Mouse (Mus musculus) MEL (cell line): ENCODE results near the gene Pxmp2. TPM values are rescaled to one million over a fixed set of nuclear protein-coding genes. Genes with fewer than 3 reads are reported as not detected.

ENCODE experiments used
- DNase-seq: peaks from one replicate; pipeline ENCODE4 v3.0.0; 2011; ENCODE audit warnings: low read depth, low spot score
- H3K27ac ChIP-seq: 2 replicates; pipeline ENCODE4 v1.5.1; 2012; ENCODE audit warnings: low read depth, mild to moderate bottlenecking, control low read depth, low read length, moderate library complexity; ENCODE audit not compliant: control insufficient read depth
- H3K27me3 ChIP-seq, 2 experiments: fragments of 150-350 bp in 1 of 2; sonication (generic) in 1 of 2; 2 replicates each; pipeline ENCODE4 v1.6.1; 2012; ENCODE audit warnings: low read length in 2 of 2, mild to moderate bottlenecking in 2 of 2, improper control_type of control experiment in 1 of 2, moderate library complexity in 1 of 2; ENCODE audit not compliant: insufficient read depth in 2 of 2, control insufficient read depth in 1 of 2
- H3K36me3 ChIP-seq, 2 experiments: 2 replicates each; pipeline ENCODE4 v1.6.1; 2012 to 2014; ENCODE audit warnings: low read length in 2 of 2, improper control_type of control experiment in 1 of 2, inconsistent platforms in 1 of 2, mild to moderate bottlenecking in 1 of 2; ENCODE audit not compliant: insufficient read depth in 2 of 2, control insufficient read depth in 1 of 2
- H3K4me1 ChIP-seq, 2 experiments: fragments of 150-350 bp in 1 of 2; sonication (generic) in 1 of 2; 2 replicates each; pipeline ENCODE4 v1.6.1; 2012; ENCODE audit warnings: low read length in 2 of 2, improper control_type of control experiment in 1 of 2, mild to moderate bottlenecking in 1 of 2; ENCODE audit not compliant: insufficient read depth in 2 of 2, control insufficient read depth in 1 of 2
- H3K4me3 ChIP-seq, 2 experiments: fragments of 150-350 bp in 1 of 2; sonication (generic) in 1 of 2; 2 replicates each; pipeline ENCODE4 v1.5.1; 2012; ENCODE audit warnings: low read depth in 2 of 2, low read length in 2 of 2, mild to moderate bottlenecking in 2 of 2, moderate library complexity in 2 of 2, control low read depth in 1 of 2, improper control_type of control experiment in 1 of 2; ENCODE audit not compliant: control insufficient read depth in 1 of 2, insufficient read depth in 1 of 2
- H3K79me2 ChIP-seq: 2 replicates; pipeline ENCODE4 v1.6.1; 2012; ENCODE audit warnings: mild to moderate bottlenecking, low read length, moderate library complexity; ENCODE audit not compliant: control insufficient read depth, poor library complexity, insufficient read depth
- H3K9ac ChIP-seq: 2 replicates; pipeline ENCODE4 v1.6.1; 2012; ENCODE audit warnings: low read depth, mild to moderate bottlenecking, control low read depth, low read length, moderate library complexity; ENCODE audit not compliant: control insufficient read depth, poor library complexity, severe bottlenecking
- H3K9me3 ChIP-seq: fragments of 150-350 bp; sonication (generic); replicated peaks from 2 replicates; pipeline ENCODE4 v1.6.1; 2012; ENCODE audit warnings: mild to moderate bottlenecking, low read length, improper control_type of control experiment, moderate library complexity; ENCODE audit not compliant: insufficient read depth
- CHD2 ChIP-seq: IDR thresholded peaks from 2 replicates; pipeline ENCODE4 v1.6.1; 2011; ENCODE audit warnings: low read length, improper control_type of control experiment
- E2F4 ChIP-seq: IDR thresholded peaks from 2 replicates; pipeline ENCODE4 v1.6.1; 2011; ENCODE audit warnings: low read depth, low read length, improper control_type of control experiment, borderline replicate concordance
- ELF1 ChIP-seq: IDR thresholded peaks from 2 replicates; pipeline ENCODE4 v1.6.1; 2014; ENCODE audit warnings: low read depth, mild to moderate bottlenecking, inconsistent platforms, low read length, improper control_type of control experiment, moderate library complexity
- EP300 ChIP-seq, 2 experiments: IDR thresholded peaks; 2 replicates each; pipeline ENCODE4 v1.6.1; 2011; ENCODE audit warnings: improper control_type of control experiment in 2 of 2, low read length in 2 of 2, low read depth in 1 of 2, mild to moderate bottlenecking in 1 of 2
- ETS1 ChIP-seq: IDR thresholded peaks from 2 replicates; pipeline ENCODE4 v1.6.1; 2012; ENCODE audit warnings: low read depth, mild to moderate bottlenecking, inconsistent platforms, low read length, improper control_type of control experiment, moderate library complexity
- GATA1 ChIP-seq: IDR thresholded peaks from 2 replicates; pipeline ENCODE4 v1.6.1; 2011; ENCODE audit warnings: low read depth, low read length, improper control_type of control experiment
- HCFC1 ChIP-seq: IDR thresholded peaks from 2 replicates; pipeline ENCODE4 v1.6.1; 2012; ENCODE audit warnings: low read depth, mild to moderate bottlenecking, inconsistent platforms, low read length, improper control_type of control experiment, moderate library complexity
- KAT2A ChIP-seq: conservative IDR thresholded peaks from 2 replicates; pipeline ENCODE4 v1.6.1; 2012; ENCODE audit warnings: low read depth, low read length, improper control_type of control experiment, inconsistent platforms
- MAFK ChIP-seq: IDR thresholded peaks from 2 replicates; pipeline ENCODE4 v1.6.1; 2011; ENCODE audit warnings: low read depth, mild to moderate bottlenecking, low read length, improper control_type of control experiment, borderline replicate concordance
- MAZ ChIP-seq: IDR thresholded peaks from 2 replicates; pipeline ENCODE4 v1.6.1; 2012; ENCODE audit warnings: low read depth, mild to moderate bottlenecking, inconsistent platforms, low read length, improper control_type of control experiment
- MEF2A ChIP-seq: IDR thresholded peaks from 2 replicates; pipeline ENCODE4 v1.6.1; 2014; ENCODE audit warnings: low read depth, mild to moderate bottlenecking, inconsistent platforms, low read length, improper control_type of control experiment; ENCODE audit not compliant: poor library complexity, insufficient replicate concordance, severe bottlenecking; ENCODE audit errors: extremely low read depth
- MYC ChIP-seq: IDR thresholded peaks from 2 replicates; pipeline ENCODE4 v1.6.1; 2011; ENCODE audit warnings: low read depth, mild to moderate bottlenecking, low read length, improper control_type of control experiment, moderate library complexity
- NELFE ChIP-seq: IDR thresholded peaks from 2 replicates; pipeline ENCODE4 v1.6.1; 2011; ENCODE audit warnings: low read depth, low read length, improper control_type of control experiment
- NRF1 ChIP-seq: IDR thresholded peaks from 2 replicates; pipeline ENCODE4 v1.6.1; 2014; ENCODE audit warnings: low read depth, mild to moderate bottlenecking, inconsistent platforms, low read length, improper control_type of control experiment, moderate library complexity; ENCODE audit not compliant: poor library complexity, insufficient read depth, severe bottlenecking
- POLR2A ChIP-seq, 2 experiments: IDR thresholded peaks; 2 replicates each; pipeline ENCODE4 v1.6.1; 2011 to 2012; ENCODE audit warnings: low read length in 2 of 2, mild to moderate bottlenecking in 2 of 2, control low read depth in 1 of 2, improper control_type of control experiment in 1 of 2, low read depth in 1 of 2, moderate library complexity in 1 of 2; ENCODE audit not compliant: control insufficient read depth in 1 of 2, insufficient read depth in 1 of 2, poor library complexity in 1 of 2
- POLR2AphosphoS2 ChIP-seq: IDR thresholded peaks from 2 replicates; pipeline ENCODE4 v1.6.1; 2011; ENCODE audit warnings: low read length, improper control_type of control experiment
- POLR2AphosphoS5 ChIP-seq: IDR thresholded peaks from 2 replicates; pipeline ENCODE4 v1.6.1; 2012; ENCODE audit warnings: low read depth, borderline replicate concordance, mild to moderate bottlenecking, inconsistent platforms, low read length, moderate library complexity, mixed read lengths
- RAD21 ChIP-seq: IDR thresholded peaks from 2 replicates; pipeline ENCODE4 v1.6.1; 2011; ENCODE audit warnings: mild to moderate bottlenecking, low read depth, low read length, improper control_type of control experiment
- TAL1 ChIP-seq: IDR thresholded peaks from 2 replicates; pipeline ENCODE4 v1.6.1; 2012; ENCODE audit warnings: mild to moderate bottlenecking, inconsistent platforms, low read length, moderate library complexity, mixed read lengths
- TBP ChIP-seq: IDR thresholded peaks from 2 replicates; pipeline ENCODE4 v1.8.0; 2011; ENCODE audit warnings: low read depth, low read length, improper control_type of control experiment
- TCF12 ChIP-seq: IDR thresholded peaks from 2 replicates; pipeline ENCODE4 v1.6.1; 2014; ENCODE audit warnings: low read depth, mild to moderate bottlenecking, inconsistent platforms, low read length, improper control_type of control experiment, moderate library complexity
- polyA plus RNA-seq, 2 experiments: library from polyadenylated mRNA; stranded (reverse) in 1 of 2; unstranded in 1 of 2; fragments of >175 nt in 1 of 2; fragments of >200 nt in 1 of 2; gene quantifications; 2 replicates each; pipeline versions ENCODE4 v1.2.1 to v1.2.4; 2012; ENCODE audit warnings: low replicate concordance in 2 of 2, low read depth in 1 of 2; ENCODE audit not compliant: insufficient read length in 2 of 2, insufficient read depth in 1 of 2, missing spikeins in 1 of 2
- total RNA-seq: library from RNA; depleted of rRNA; stranded (reverse); fragments of 300-350 nt; gene quantifications from 2 replicates; pipeline ENCODE4 v1.2.3, GENCODE M21; 2012

Pxmp2 gene
- total and polyA plus RNA-seq, 3 experiments, result 8.4 to 15.2 TPM; not detected in 1

DNA sequence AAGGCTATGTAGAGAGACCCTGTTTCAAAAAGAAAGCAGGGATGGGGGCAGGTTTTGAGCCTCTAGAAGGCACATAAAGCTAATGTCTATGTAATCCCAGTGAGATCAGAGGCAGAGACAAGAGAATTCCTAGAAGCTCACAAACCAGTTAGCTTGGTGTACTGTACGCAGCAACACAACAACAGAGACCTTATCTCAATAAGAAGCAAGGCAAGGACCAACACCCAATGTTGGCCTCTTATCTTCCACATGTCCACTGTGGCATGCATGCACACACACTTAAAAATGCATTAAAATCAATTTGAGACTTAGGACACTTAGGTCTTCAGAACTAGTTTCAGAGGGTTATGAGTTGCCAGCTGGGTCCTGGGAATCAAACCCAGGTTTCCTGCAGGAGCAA is 5.7 kb upstream of the Pxmp2 start:
- Histone ChIP-seq H3K79me2 (peaks cover 8% of the 10 kb centered on the region), H3K27me3 (no peaks in the 10 kb centered on the region), H3K36me3 (peaks cover 5 to 12% of the 10 kb centered on the region in 2 experiments; a peak in 3 of 4 replicates), H3K4me1 (peaks cover 0 to 4% of the 10 kb centered on the region in 2 experiments; a peak in 1 of 4 replicates), H3K9me3 (no peaks in the 10 kb centered on the region), H3K9ac (no peak overlapping the region), H3K27ac (no peak overlapping the region), H3K4me3 (no peak overlapping the region)
- DNase-seq, result no peak
- TF ChIP-seq CHD2, result no peak
- TF ChIP-seq TAL1, result no peak
- TF ChIP-seq MEF2A, result no peak
- no peak for TF ChIP-seq NELFE
- TF ChIP-seq POLR2A (IDR thresholded peaks at IDR 0.05; ENCODE audit: control insufficient read depth in 1 of 2, insufficient read depth in 1 of 2, low read depth in 1 of 2, low read length in 2 of 2, poor library complexity in 1 of 2), result no peak
- no peak for TF ChIP-seq MYC
- TF ChIP-seq KAT2A, result no peak
- TF ChIP-seq POLR2AphosphoS5, result no peak
- TF ChIP-seq TBP, result no peak
- no peak for TF ChIP-seq POLR2AphosphoS2
- no peak for TF ChIP-seq MAZ
- TF ChIP-seq NRF1, result no peak
- TF ChIP-seq EP300 (IDR thresholded peaks at IDR 0.05; ENCODE audit: low read depth in 1 of 2, low read length in 2 of 2), result no peak

DNA sequence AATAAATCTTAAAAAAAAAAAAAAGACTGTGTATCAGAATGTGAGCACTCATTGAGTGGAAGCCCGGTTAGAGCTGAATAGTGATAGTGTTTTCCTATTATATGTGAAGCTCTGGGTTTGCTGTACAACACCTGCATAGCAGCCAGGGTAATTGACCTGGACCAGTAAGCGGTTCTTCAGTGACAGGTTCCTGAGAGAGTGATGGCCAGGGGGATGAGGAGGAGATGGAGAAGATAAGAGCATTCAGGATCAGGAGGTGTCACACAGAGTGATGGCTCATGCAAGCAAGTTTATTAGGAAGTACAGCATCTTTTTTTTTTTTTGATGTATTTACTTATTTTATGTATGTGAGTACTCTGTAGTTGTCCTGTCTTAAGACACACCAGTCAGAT is 1.1 kb upstream of the Pxmp2 start:
- H3K9ac ChIP-seq, result peak overlapping the region; percentile 26; the same call in 1 of the 2 replicates
- no peaks in the 10 kb centered on the region for H3K9me3 ChIP-seq
- no peak overlapping the region for H3K27ac ChIP-seq
- H3K4me3 ChIP-seq, result peak overlapping the region; percentile 13 to 82; a peak in 3 of 4 replicates
- H3K27me3 ChIP-seq, result no peaks in the 10 kb centered on the region
- TF ChIP-seq ETS1 (no peak), ELF1 (no peak), TAL1 (no peak), E2F4 (no peak), HCFC1 (no peak), MAFK (peak; percentile 22; the same call in 1 of the 2 replicates), GATA1 (peak; percentile 15; the same call in 1 of the 2 replicates), TCF12 (no peak), RAD21 (no peak)
- peaks cover 0 to 4% of the 10 kb centered on the region in 2 experiments; a peak in 2 of 4 replicates for H3K4me1 ChIP-seq
- H3K79me2 ChIP-seq, result peaks cover 10% of the 10 kb centered on the region
- H3K36me3 ChIP-seq, result peaks cover 6 to 7% of the 10 kb centered on the region in 2 experiments
- peak; percentile 65 for DNase-seq
